Mouse (Mus musculus) cerebellum, adult (tissue): ENCODE results near the gene Degs2.
"Not testable (repeated sequence)": the region's sequence is repeated elsewhere in the genome, so short reads cannot be mapped to it uniquely, and the experiment has no call there.

Source experiments
- ATAC-seq: cut with Nextera tagmentation; 2 replicates; pipeline ENCODE4 v1.9.2; 2017; ENCODE audit warnings: mild to moderate bottlenecking, moderate library complexity, mixed read lengths; ENCODE audit not compliant: insufficient number of reproducible peaks, low FRiP score, low TSS enrichment

Gene Degs2

GRCm38 (mm10) chr12:108702185-108702584 is at the start of gene Degs2:
TSS of gene Degs2 (minus strand) at chr12:108702315.
- ATAC-seq = no peak

DNA sequence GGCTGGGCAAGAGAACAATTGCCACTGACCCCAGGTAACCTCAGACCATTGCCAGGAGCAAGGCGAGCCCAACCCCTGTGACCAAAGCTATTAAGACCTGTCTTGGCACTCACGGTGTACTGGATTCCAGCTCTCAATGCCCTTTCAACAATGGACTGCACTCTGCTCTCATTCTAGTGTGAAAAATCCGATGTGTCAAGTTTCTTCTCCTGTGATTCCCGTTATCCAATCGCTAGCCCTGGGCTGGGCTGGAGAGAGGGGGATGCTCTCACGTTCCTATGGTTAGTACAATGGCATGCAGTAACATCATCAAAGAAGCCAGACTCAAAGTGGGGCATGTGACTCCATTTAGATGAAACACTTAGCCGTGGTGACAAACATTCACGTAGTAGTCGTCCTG is 49.7 kb upstream of the Degs2 start:
- ATAC-seq = no peak

DNA sequence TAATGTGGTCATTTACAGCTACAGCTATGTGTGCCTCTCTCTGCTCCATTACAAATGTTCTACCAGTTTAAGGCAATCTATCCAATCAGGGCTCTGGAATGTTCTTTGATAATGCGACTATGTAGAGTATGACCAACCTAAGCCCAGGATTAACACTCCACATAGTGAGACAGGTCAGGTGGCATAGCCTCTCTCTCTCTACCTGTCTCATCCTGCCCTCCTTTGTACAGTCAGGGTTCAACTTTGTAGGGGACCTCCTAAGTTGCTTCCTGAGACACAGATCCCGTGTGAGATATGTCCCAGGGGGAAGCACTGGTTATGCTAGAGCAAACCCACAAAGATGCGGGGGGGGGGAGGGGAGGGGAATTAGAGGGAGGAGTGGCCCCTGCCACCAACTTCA is 48.1 kb upstream of the Degs2 start:
- ATAC-seq = no peak

DNA sequence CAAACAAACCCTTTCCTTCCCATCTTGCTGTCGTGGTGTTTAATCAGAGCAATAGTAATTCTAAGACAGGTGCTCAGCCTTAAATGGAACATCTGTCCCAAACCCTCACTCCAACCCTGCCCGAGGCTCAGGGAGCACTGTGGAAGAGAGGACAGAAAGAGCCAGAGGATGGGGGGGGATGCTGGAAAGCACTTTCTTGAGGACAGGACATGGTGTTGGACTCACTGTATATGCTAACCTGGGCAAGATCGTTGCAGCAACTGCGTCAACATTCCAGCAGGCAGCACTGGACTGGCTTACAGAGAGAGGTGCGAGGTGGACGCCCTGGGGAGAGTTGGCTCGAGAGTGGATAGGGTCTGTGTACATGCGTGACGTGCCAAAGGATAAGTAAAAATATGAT is 47.3 kb upstream of the Degs2 start:
- no peak for ATAC-seq

GRCm38 (mm10) chr12:108749019-108749418 is 46.9 kb upstream of the Degs2 start:
- ATAC-seq = no peak

- ATAC-seq = no peak
Observed at GRCm38 (mm10) chr12:108745990-108746389, 43.9 kb upstream of the Degs2 start.

GRCm38 (mm10) chr12:108742241-108742640 is 40.1 kb upstream of the Degs2 start:
- no peak for ATAC-seq

DNA sequence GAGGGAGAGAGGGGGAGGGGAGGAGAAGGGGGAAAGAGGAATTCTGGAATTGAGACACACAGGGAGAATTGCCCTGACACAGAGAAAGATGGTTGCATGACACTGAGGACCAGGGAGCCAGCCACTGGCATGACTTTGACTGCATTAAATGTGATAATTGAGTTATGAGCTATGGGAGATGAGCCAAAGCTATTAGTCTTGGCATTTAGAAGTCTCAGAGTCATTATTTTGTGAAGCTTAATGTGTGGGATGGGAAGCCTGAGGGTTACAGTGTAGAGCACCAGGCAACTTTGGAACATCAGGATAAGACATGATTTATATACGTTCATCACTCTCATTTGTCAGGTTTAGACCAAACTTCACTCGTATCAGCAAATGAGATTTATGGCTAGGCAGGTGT is 39.4 kb upstream of the Degs2 start:
- no peak for ATAC-seq

DNA sequence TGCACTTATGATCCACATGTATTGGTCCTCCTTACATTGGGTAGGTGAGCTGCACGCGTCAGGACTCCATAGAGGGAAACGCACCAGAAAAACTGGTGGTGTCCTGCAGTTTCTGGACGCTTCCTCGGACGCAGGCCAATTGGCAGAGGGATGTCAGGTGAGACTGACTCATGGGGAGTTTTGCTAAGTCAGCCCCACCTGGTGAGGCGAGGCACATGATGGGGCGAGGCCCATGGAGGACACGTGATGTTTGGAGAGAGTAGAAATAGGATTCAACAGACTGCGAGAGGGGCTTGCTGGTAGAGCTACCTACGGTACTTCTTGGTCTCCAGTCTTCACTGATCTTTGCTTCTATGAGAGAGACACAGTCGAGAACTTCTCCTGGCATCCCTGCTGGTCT is 36.6 kb upstream of the Degs2 start:
- no peak for ATAC-seq

DNA sequence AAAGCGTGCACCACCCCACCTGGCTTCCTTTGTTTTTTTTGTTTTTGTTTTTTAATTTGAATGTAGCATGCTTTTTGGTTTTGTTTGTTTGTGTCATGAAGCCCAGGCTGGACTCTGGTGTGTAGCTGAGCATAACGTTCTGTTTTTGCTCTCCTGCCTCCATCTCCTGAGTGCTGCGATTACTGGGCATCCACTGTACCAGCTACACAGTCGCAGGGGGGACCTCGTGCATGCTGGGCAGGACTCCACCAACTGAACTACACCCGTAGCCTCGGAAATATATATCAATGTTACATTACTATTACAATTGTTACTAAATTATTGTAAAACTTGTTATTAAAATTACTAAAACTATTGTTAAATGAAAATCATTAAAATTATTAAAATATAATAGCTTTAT is 35.7 kb upstream of the Degs2 start:
- ATAC-seq = no peak

GRCm38 (mm10) chr12:108734386-108734785 is 32.3 kb upstream of the Degs2 start:
- ATAC-seq = no peak

- no peak for ATAC-seq
Observed at GRCm38 (mm10) chr12:108723841-108724240, 21.7 kb upstream of the Degs2 start.

- ATAC-seq = no peak
Observed at GRCm38 (mm10) chr12:108722464-108722863, 20.3 kb upstream of the Degs2 start.

DNA sequence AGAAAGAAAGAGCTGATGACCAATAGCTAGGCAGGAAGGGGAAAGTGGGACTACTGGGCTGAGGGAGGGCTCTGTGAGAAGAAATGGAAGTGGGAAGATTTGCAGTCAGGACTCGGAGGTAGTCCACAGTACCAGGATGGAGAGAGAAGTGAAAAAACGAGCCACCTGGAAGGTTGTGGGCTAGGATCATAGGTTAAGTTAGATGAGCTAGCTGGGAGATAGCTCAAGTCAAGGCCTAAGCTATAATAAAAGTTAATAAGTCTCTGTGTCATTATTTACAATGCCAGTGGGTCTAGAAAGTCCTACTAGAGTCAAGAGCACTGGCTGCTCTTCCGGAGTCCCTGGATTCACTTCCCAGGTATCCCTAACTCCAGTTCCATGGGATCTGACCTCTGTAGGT is 16.4 kb upstream of the Degs2 start:
- no peak for ATAC-seq

GRCm38 (mm10) chr12:108715854-108716253 is 13.7 kb upstream of the Degs2 start:
- no peak for ATAC-seq

GRCm38 (mm10) chr12:108713972-108714371 is 11.9 kb upstream of the Degs2 start:
- not testable (repeated sequence) for ATAC-seq

DNA sequence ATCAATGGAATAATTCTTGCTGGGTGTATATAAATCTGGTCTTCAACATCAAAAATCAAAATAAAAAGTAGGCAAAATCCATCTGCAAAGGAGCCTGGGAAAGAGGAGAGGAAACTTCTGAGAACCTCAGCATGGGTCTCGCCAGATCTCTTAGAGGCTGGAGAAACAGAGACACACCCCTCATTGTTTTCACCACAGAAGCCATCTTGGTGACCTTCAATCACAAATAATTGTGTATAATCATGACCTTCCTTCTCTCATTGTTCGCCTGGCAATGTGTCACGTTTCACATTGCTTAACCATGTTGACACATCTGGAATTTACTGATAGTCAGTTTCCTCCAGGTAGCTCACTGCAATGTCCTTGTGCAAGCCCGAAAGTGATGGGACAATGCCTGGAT is 10.4 kb upstream of the Degs2 start:
- no peak for ATAC-seq

GRCm38 (mm10) chr12:108710861-108711615 is 8.9 kb upstream of the Degs2 start:
- no peak for ATAC-seq

GRCm38 (mm10) chr12:108709964-108710765 is 8.1 kb upstream of the Degs2 start:
- ATAC-seq = no peak

- ATAC-seq = no peak
Observed at GRCm38 (mm10) chr12:108709386-108709785, 7.3 kb upstream of the Degs2 start.

GRCm38 (mm10) chr12:108706129-108706528 is 4.0 kb upstream of the Degs2 start:
- no peak for ATAC-seq

DNA sequence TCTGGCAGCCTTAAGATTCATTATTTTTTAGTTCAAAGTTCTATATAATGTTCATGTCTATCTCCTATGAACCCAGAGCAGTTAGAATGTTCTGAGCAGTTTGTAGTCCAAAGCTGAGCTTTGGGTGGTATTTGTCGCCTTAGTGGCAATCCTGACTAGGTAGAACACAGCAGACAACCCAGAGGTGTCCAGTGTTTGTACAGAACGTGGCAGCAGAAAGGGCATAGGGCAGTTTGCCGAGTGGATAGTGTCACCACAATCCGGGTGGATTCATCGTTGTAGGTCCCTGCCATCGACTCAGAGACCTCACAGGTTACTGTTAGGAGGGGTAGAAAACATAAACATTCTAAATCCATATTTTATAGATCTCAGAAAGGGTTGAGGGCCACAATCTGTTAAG is 3.4 kb upstream of the Degs2 start:
- no peak for ATAC-seq
